Mouse (Mus musculus) megakaryocyte, embryonic 14.5 days (primary cell): ENCODE results near the gene Hnrnpr.

Source experiments
- FLI1 ChIP-seq: IDR thresholded peaks from 2 replicates; pipeline ENCODE4 v1.6.1; 2012; ENCODE audit warnings: low read length, inconsistent platforms, mixed read lengths
- GATA1 ChIP-seq: IDR thresholded peaks from 3 replicates; pipeline ENCODE4 v1.6.1; 2012; ENCODE audit warnings: mixed read lengths, low read length, inconsistent platforms, borderline replicate concordance

DNA sequence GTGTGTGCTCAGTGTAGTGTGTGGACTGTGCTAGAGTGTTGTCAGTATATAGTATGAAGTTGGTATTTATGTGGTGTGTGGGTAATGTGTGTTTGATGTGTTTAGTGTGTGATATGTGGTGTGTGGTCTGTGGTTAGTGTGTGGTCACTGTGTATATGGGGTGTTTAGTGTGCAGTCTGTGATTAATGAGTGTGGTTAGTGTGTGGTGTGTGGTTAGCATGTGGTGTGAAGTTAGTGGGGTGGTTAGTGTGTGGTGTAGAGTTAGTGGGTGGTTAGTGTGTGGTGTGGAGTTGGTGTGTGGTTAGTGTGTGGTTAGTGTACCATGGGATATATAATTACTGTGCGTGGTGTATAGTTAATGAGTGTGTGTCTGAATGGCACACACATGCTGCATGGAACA lies 41.8 kb upstream of the Hnrnpr start:
- TF ChIP-seq GATA1, result no peak
- TF ChIP-seq FLI1, result no peak
